ENCODE assay signal across 8 mouse cellular contexts in the genomic region with DNA sequence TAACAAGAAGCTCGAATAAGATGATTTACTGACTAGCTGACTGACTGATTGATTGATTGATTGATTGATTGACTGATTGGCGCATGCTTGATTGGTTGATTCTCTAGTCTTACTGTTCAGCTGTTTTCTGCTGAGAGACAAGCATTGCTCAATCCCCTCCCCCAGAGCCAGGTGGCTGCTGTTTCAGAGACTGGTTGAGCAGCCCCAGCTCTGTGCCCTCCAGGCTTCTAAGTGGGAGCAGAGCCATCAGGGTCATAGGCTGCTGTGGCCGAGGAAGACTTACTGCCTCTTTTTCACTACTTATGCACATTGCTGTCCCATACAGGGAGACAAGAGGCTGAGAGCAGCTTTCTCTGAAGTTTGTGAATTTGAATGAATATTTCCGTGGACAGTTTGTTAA. TPM values are rescaled to one million over a fixed set of nuclear protein-coding genes. Genes with fewer than 3 reads are reported as not detected.
DNase-seq lines count a peak whose midpoint lies in the region; ATAC-seq and TF ChIP-seq lines count a peak whose summit lies in the region.

No protein-coding gene starts in this region.

- no peak overlapping the region for H3K27ac ChIP-seq in heart, embryonic 12.5 days (ENCODE audit: poor library complexity, severe bottlenecking)
- no peak overlapping the region for H3K27ac ChIP-seq in limb, embryonic 14.5 days (replicated peaks; ENCODE audit: low read depth, low read length)

- ATAC-seq in heart, embryonic 12.5 days (ENCODE audit: insufficient number of reproducible peaks, low FRiP score), result no peak
- ATAC-seq in limb, embryonic 14.5 days (ENCODE audit: low FRiP score, low read depth), result no peak
- no peak for ATAC-seq in inflammation-experienced regulatory T-cells, adult 6 months
- no peak for ATAC-seq in granulocyte monocyte progenitor cell, adult 5-6 weeks (replicated peaks; ENCODE audit: poor library complexity, severe bottlenecking)

- 0 out of 2 replicates have a peak, but pooled peaks cover 2% of the 10 kb centered on the region for H3K9me3 ChIP-seq in heart, embryonic 12.5 days (replicated peaks)
- H3K9me3 ChIP-seq in limb, embryonic 14.5 days (ENCODE audit: control insufficient read depth, low read length), result no peaks in the 10 kb centered on the region

- H3K4me2 ChIP-seq in heart, embryonic 12.5 days, result peak overlapping the region; percentile 50
- peak overlapping the region; percentile 93 for H3K4me2 ChIP-seq in limb, embryonic 14.5 days (replicated peaks; ENCODE audit: low read depth, low read length, severe bottlenecking)

- 36% methylated on average over 4 of the region's 4 CpGs for WGBS in heart, embryonic 12.5 days
- 35% methylated on average over 4 of the region's 4 CpGs for WGBS in limb, embryonic 14.5 days

- intact Hi-C loops in heart, postnatal 25 days (cut with DNase I), result loop anchor here (5.0 to 10.0 kb wide), 2 partner anchors 108 to 275 kb away; no protein-coding TSS in a partner anchor

- H3K4me3 ChIP-seq in heart, embryonic 12.5 days, result peak overlapping the region; percentile 11; the same call in 1 of the 2 replicates
- peak overlapping the region; percentile 52 for H3K4me3 ChIP-seq in limb, embryonic 14.5 days (replicated peaks; ENCODE audit: low read length)

- H3K4me1 ChIP-seq in heart, embryonic 12.5 days (replicated peaks), result peaks cover 22% of the 10 kb centered on the region
- peaks cover 20% of the 10 kb centered on the region for H3K4me1 ChIP-seq in limb, embryonic 14.5 days (ENCODE audit: control insufficient read depth, insufficient read depth, low read length)

- H3K9ac ChIP-seq in heart, embryonic 12.5 days, result no peak overlapping the region
- no peak overlapping the region for H3K9ac ChIP-seq in limb, embryonic 14.5 days (ENCODE audit: low read depth, low read length, severe bottlenecking)

- no peak for TF ChIP-seq POLR2A in limb, embryonic 14.5 days (IDR thresholded peaks at IDR 0.05; ENCODE audit: borderline replicate concordance, extremely low read depth, insufficient read depth, insufficient read length)

- DNase-seq in heart, postnatal 25 days (ENCODE audit: low spot score), result no peak
- DNase-seq in Muller cell, postnatal 12 days (ENCODE audit: inconsistent ontology term), result peak; percentile 20
- peak; percentile 96 for DNase-seq in fat pad, adult 2 months (ENCODE audit: extremely low read depth, low read depth, low spot score)
- DNase-seq in limb, embryonic 14.5 days (ENCODE audit: low spot score), result peak; percentile 42
- no peak for DNase-seq in gastrocnemius, adult 18-20 months (ENCODE audit: low spot score)

- H3K36me3 ChIP-seq in heart, embryonic 12.5 days, result no peaks in the 10 kb centered on the region
- H3K36me3 ChIP-seq in limb, embryonic 14.5 days (ENCODE audit: control insufficient read depth, insufficient read depth, low read length), result no peaks in the 10 kb centered on the region

- no peaks in the 10 kb centered on the region for H3K27me3 ChIP-seq in heart, embryonic 12.5 days (replicated peaks)
- peaks cover 5% of the 10 kb centered on the region; the same call in 1 of the 2 replicates for H3K27me3 ChIP-seq in limb, embryonic 14.5 days (ENCODE audit: control insufficient read depth, insufficient read depth, low read length)

RNA-seq across cellular contexts. Expression of a gene that starts 2.1 kb away (rescaled TPM):
- 30.5 and 30.6 TPM in 2 replicates for polyA plus RNA-seq in heart, embryonic 12.5 days (2016; fragmentation: Nextera tagmentation; extraction: Ambion mirVana)
- total RNA-seq in heart, postnatal 25 days (2021), result 10 to 100 TPM; 46.4 to 47.0 TPM
- polyA plus RNA-seq in limb, embryonic 14.5 days (2012; rRNA removed), result 20.8 and 21.6 TPM in 2 replicates
- polyA plus RNA-seq in limb, embryonic 14.5 days (2014; fragmentation: Nextera tagmentation; extraction: Ambion mirVana), result 25.1 and 27.0 TPM in 2 replicates
- under 1 TPM in 1 of 3 experiments, not detected in 2; 0.07 TPM for polyA plus RNA-seq in inflammation-experienced regulatory T-cells, adult 6 months (2017; shearing (Covaris generic))
- total RNA-seq in gastrocnemius, adult 18-20 months (2021), result 10 to 100 TPM; 18.2 to 21.7 TPM
- not detected in 2 replicates for total RNA-seq in granulocyte monocyte progenitor cell, adult 5-6 weeks (2014; fragmentation: Nextera tagmentation)
- total RNA-seq in granulocyte monocyte progenitor cell, adult 5-6 weeks (2017), result 0.26 TPM in 1 of 2 replicates, not detected in the other

Comparison
In these comparisons a context has a peak if more than half of its experiments do, and no peak if none do; other contexts are left out.
1. DNase-seq: peak in Muller cell, postnatal 12 days (single experiment), fat pad, adult 2 months (single experiment) and limb, embryonic 14.5 days (single experiment); none in heart, postnatal 25 days (single experiment) and gastrocnemius, adult 18-20 months (single experiment).
2. RNA of a gene that starts 2.1 kb away (total RNA-seq): 46.4 to 47.0 TPM in heart, postnatal 25 days and 18.2 to 21.7 TPM in gastrocnemius, adult 18-20 months; 0.26 TPM in granulocyte monocyte progenitor cell, adult 5-6 weeks; every median in the first group is over 10 times any median in the second.